Mouse (Mus musculus): Measurements from ENCODE around the gene Gm4881.

DNA sequence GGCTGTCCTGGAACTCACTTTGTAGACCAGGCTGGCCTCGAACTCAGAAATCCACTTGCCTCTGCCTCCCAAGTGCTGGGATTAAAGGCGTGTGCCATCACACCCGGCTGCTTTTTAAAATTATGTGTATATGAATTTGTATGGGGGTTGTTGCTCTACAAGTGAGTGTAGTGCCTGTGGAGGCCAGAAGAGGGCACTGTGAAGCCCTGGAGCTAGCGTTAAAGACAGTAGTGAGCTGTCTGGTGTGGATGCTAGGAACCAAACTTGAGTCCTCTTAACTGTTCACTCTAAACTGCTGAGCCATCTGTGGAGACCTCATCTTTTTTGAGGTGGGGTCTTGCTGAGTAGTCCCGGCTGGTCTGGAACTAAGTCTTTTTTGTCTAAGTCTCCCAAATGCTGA is 41.5 kb upstream of the Gm4881 start:
- TF ChIP-seq CTCF (IDR thresholded peaks at IDR 0.05; ENCODE audit: low read depth, low read length) (peak; percentile 36), POLR2A (IDR thresholded peaks at IDR 0.05; ENCODE audit: borderline replicate concordance, low read depth, low read length) (no peak)

All from bone marrow macrophage, adult 2 months (primary cell).